Mouse (Mus musculus) layer of hippocampus, postnatal 10 days (tissue): ENCODE measurements around the gene Trim58. TPM values are rescaled to one million over a fixed set of nuclear protein-coding genes. Genes with fewer than 3 reads are reported as not detected.

Source experiments
- DNase-seq, 2 experiments: peaks; one replicate each; pipeline ENCODE4 v3.0.0; 2021; ENCODE audit warnings: low spot score in 2 of 2
- total RNA-seq, 2 experiments: library from RNA; stranded (reverse); gene quantifications; 2 replicates each; pipeline ENCODE4 v1.2.3; 2021

Trim58 gene
- total RNA-seq, 2 experiments from 2014 or later: 0.20 TPM; not detected in 1

DNA sequence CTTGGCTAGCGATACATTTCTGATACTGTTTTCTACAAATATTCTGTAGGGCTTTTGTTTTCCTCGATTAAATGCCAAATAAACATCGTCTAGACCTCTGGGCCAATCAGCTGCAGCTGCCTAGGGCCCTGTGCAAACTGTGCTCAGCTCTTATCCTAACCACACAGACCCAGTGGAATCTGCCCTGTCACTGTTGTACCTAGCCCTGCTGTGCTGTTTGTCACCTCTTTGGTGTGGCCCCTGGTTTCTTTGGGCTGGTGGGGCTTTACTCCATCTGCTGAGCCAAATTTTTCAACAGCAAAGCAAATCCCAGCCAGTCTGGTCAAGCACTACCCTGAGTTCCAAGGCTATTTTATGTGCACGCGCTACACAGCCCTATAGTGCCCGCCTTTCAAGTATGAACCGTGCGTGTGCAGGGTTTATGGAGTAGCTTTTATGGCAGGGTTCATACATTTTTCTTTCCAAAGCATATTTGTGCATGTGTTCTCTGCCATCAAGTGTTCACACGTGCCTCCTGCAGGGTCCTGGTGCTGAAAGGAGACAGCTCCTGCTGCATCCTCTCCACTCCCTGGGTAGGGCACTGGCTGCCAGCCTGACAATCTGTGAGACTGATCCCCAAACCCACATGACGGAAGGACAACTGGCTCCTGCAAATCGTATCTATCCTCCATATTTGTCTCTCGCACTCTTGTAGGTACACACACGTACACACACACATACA is 1.5 kb downstream of the Trim58 start:
- no peak for DNase-seq

GRCm38 (mm10) chr11:58643350-58643749 is 3.1 kb downstream of the Trim58 start:
- peak; percentile 26 to 27 for DNase-seq

- no peak for DNase-seq
Observed at GRCm38 (mm10) chr11:58655151-58655550, 14.9 kb downstream of the Trim58 start.

DNA sequence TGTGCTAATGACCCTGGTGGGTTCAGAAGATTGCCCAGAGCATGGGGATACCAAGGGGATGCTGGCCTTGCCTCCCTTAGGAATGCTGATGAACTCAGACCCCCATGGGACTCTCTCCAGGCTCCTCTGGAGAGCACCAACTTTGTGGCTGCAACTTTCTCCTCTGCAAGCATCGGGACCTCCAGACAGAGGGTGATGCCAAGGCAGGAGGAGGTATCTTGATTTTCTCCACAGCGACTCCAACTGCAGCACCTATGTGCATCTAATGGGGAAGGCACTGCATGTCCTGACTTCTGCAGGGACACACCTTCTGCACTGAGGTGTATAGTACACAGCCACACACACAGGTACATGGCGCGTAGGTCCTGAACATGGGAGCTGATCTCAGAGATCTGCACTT is 18.3 kb downstream of the Trim58 start, which contains the start of gene Olfr322:
Olfr322 (plus strand) TSS at position 187 of the 400 bp plus-strand sequence.
- DNase-seq: no peak

- DNase-seq: no peak
Observed at GRCm38 (mm10) chr11:58669252-58669651, 29.0 kb downstream of the Trim58 start.

GRCm38 (mm10) chr11:58671825-58672224 is 31.6 kb downstream of the Trim58 start:
- DNase-seq: no peak

GRCm38 (mm10) chr11:58680799-58681198 is 40.5 kb downstream of the Trim58 start, which contains the start of gene Olfr320:
Olfr320 (plus strand) TSS chr11:58681099.
- no peak for DNase-seq

GRCm38 (mm10) chr11:58698862-58699261 is 58.6 kb downstream of the Trim58 start, which contains the start of gene Olfr319:
Olfr319 (plus strand) TSS chr11:58699162.
- DNase-seq: no peak

Other genes with a start within 250 kb of the Trim58 start
- gene 1810065E05Rik, start 219.4 kb upstream of the Trim58 start, total RNA-seq: not detected
- not detected for gene Gm12253, start 207.9 kb upstream of the Trim58 start, total RNA-seq
- not detected for gene Lypd9, start 187.5 kb upstream of the Trim58 start, total RNA-seq
- gene Olfr30, start 178.2 kb upstream of the Trim58 start, total RNA-seq: not detected
- not detected for gene Olfr332, start 147.9 kb upstream of the Trim58 start, total RNA-seq
- not detected for gene Olfr331, start 137.9 kb upstream of the Trim58 start, total RNA-seq
- not detected for gene Olfr330, start 105.6 kb upstream of the Trim58 start, total RNA-seq
- gene Olfr329-ps, start 94.0 kb upstream of the Trim58 start, total RNA-seq: not detected
- gene Olfr328, start 84.8 kb upstream of the Trim58 start, total RNA-seq: under 1 TPM; 0.11 to 0.23 TPM
- gene Olfr224, start 69.9 kb upstream of the Trim58 start, total RNA-seq: not detected
- gene Olfr325, start 62.7 kb upstream of the Trim58 start, total RNA-seq: not detected
- not detected for gene Olfr324, start 45.4 kb upstream of the Trim58 start, total RNA-seq
- not detected for gene 2210407C18Rik, start 24.4 kb upstream of the Trim58 start, total RNA-seq
- not detected for gene Olfr323, start 10.0 kb upstream of the Trim58 start, total RNA-seq
- not detected for gene Olfr322, start 18.3 kb downstream of the Trim58 start, total RNA-seq
- gene Olfr320, start 40.6 kb downstream of the Trim58 start, total RNA-seq: not detected
- not detected for gene Olfr319, start 58.7 kb downstream of the Trim58 start, total RNA-seq
- gene Olfr318, start 83.5 kb downstream of the Trim58 start, total RNA-seq: under 1 TPM in 1 of 2 experiments, not detected in 1; 0.16 TPM
- under 1 TPM in 1 of 2 experiments, not detected in 1; 0.49 TPM for gene Olfr317, start 98.7 kb downstream of the Trim58 start, total RNA-seq
- gene Olfr316, start 112.3 kb downstream of the Trim58 start, total RNA-seq: under 1 TPM; 0.25 to 0.32 TPM
- gene Olfr315, start 132.7 kb downstream of the Trim58 start, total RNA-seq: not detected
- gene Olfr314, start 142.5 kb downstream of the Trim58 start, total RNA-seq: not detected
- 1 to 10 TPM; 5.3 to 6.9 TPM for gene Fam183b, start 161.5 kb downstream of the Trim58 start, total RNA-seq
- gene Olfr313, start 174.5 kb downstream of the Trim58 start, total RNA-seq: not detected
- gene Olfr312, start 188.8 kb downstream of the Trim58 start, total RNA-seq: not detected
- not detected for gene Olfr311, start 198.8 kb downstream of the Trim58 start, total RNA-seq
- gene Gm12258, start 206.7 kb downstream of the Trim58 start, total RNA-seq: 10 to 100 TPM; 16.2 to 17.7 TPM
- 10 to 100 TPM in 1 of 2 experiments, 1 to 10 TPM in 1; 6.6 to 11.7 TPM for gene 2810021J22Rik, start 226.8 kb downstream of the Trim58 start, total RNA-seq